Mouse (Mus musculus) brain, embryonic 14.5 days (tissue): ENCODE measurements around the gene Rps17. TPM values are rescaled to one million over a fixed set of nuclear protein-coding genes. Genes with fewer than 3 reads are reported as not detected.
A peak's percentile ranks its signal among the peaks of the same experiment; 100 is the strongest.

Experiments
- DNase-seq: peaks from one replicate; pipeline ENCODE4 v3.0.0-alpha.2; 2011; ENCODE audit warnings: low read depth
- CTCF ChIP-seq: fragments of 200-500 bp; IDR thresholded peaks from 2 replicates; pipeline ENCODE4 v1.5.1; 2012; ENCODE audit warnings: inconsistent platforms, mild to moderate bottlenecking, moderate library complexity, borderline replicate concordance; ENCODE audit not compliant: insufficient read depth, insufficient read length; ENCODE audit errors: extremely low read depth
- POLR2A ChIP-seq: fragments of 200-500 bp; IDR thresholded peaks from 2 replicates; pipeline ENCODE4 v1.6.1; 2012; ENCODE audit warnings: mild to moderate bottlenecking, inconsistent platforms, borderline replicate concordance; ENCODE audit not compliant: poor library complexity, insufficient read depth, insufficient read length, severe bottlenecking; ENCODE audit errors: extremely low read depth
- polyA plus RNA-seq: library from polyadenylated mRNA; depleted of rRNA; stranded (reverse); fragments of >200 nt; gene quantifications from 2 replicates; pipeline ENCODE4 v1.2.3, GENCODE M21; 2012; rRNA removed

The Rps17 gene
- polyA plus RNA-seq = 1,437 and 1,564 TPM in 2 replicates

DNA sequence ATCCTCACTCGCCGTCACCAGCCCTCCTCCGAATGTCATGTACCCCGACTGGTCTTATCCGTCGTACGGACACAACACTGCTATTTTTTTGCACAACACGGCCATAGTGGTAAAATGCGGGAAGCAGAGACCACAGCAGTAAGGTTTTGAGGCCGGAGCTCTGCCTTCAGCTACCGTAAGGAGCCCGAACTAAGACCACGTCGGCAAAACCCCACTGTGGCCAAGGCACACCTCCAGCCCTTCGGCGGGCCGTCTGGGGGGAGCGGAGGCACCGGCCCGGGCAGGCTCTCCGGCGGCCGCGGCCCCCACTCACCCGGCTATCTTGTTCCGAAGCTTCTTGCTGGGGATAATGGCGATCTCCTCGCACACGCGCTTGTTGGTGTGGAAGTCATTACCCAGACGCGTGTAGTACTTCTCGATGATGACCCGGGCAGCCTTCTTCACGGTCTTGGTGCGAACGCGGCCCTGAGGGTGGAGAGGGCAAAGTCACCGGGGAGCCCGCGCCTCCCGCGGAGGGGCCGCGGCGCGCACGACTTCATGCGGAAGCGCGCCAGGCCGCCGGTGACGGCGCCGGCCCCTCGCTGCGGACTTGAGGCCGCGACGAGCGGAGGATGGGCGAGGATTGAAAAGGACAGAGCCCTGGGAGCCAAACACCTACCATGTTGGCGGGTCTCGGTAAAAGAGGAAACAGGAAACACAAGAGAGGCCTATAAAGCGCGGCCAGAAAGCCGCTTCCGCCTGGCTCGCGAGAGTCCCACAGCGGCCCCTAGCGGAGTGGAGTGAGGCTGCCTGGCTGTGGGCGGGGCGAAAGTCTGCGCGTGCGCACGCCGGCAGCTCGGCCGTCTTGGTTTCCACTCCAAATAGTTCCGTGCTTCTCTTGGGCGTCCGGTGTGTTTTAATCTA, at the start of gene Rps17:
Gene Rps17 (minus strand): TSS at position 711 of the 903 bp plus-strand sequence.
- TF ChIP-seq CTCF (peak; percentile 89), POLR2A (peak; percentile 67; the same call in 1 of the 2 replicates)
- peak; percentile 98 for DNase-seq

GRCm38 (mm10) chr7:81379363-81379762, 34.3 kb upstream of the Rps17 start:
- no peak for DNase-seq
- no peak for TF ChIP-seq CTCF

DNA sequence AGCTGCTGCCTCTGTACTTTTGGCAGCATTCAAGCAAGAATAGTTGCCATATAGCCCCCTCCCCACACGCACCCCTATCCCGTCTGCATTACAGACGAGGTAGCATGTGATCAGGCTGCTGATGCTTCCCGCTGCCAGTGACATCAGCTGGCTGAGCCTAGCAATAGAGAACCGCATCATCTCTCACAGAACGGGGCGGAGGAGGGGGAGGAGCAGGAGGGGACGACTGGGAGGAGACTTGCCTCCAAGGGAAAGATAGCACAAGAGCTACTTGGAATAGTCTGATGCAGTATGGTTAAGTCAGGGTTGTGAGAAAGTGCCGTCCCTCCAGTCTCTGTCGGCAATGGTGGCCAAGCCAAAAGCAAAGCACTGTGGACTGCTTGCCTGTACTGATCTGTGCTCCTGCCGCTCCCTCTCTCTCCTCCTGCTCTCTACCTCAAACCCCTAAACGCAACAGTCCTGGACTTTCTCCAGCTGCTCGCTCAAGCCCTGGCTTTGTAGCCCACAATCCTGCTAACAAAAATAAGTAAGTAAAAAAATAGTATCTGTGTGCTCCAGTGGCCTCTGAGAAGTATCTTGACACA, 27.4 kb upstream of the Rps17 start:
- DNase-seq = peak; percentile 92
- TF ChIP-seq POLR2A (no peak), CTCF (no peak)

- TF ChIP-seq CTCF (no peak), POLR2A (no peak)
- DNase-seq = no peak
These were observed 26.8 kb upstream of the Rps17 start for GRCm38 (mm10) chr7:81371811-81372210.

DNA sequence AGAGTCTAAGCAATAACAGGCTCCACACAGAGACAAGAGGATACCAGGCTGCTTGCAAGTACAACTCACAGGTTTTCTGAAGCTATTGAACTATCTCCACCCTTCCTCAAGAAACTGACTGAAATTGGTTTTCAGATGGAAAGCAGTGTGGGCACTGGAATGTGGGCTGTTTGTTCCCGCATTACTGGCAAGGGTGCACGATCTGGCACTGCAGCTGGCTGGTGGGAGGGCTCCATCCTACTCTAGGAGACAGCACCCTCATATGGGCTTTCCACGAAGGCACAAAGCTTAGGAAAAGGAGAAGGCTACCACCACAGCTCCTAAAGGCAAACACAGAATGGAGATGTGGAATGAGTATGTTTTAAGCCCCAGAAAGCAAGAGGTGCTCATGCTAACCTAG, 24.7 kb upstream of the Rps17 start:
- TF ChIP-seq CTCF (no peak), POLR2A (no peak)

DNA sequence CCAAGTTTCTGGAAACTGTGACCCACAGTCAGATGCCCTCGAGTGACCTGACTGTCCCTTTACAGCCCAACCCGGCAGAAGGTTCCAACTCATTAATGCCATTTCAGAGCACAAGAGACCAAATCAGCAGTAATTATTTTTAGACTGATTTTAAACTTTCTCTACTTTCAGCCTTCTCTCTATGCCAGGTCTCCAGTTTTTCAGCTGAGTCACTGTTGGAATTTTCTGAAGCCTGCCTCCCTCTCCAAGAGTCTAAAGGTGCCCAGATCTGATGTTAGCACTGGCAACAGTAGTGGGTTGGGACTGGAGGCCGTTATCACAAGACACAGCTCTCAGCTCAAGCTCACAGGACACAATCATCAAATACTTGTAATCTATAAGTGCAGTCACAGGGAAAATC, 22.9 kb upstream of the Rps17 start:
- TF ChIP-seq CTCF = no peak
- TF ChIP-seq POLR2A = no peak
- DNase-seq = no peak

More for the DNA sequence above, 24.7 kb upstream of the Rps17 start:
- DNase-seq = no peak

- no peak for DNase-seq
- TF ChIP-seq POLR2A (no peak), CTCF (no peak)
These were observed 11.9 kb upstream of the Rps17 start for GRCm38 (mm10) chr7:81356975-81357374.

DNA sequence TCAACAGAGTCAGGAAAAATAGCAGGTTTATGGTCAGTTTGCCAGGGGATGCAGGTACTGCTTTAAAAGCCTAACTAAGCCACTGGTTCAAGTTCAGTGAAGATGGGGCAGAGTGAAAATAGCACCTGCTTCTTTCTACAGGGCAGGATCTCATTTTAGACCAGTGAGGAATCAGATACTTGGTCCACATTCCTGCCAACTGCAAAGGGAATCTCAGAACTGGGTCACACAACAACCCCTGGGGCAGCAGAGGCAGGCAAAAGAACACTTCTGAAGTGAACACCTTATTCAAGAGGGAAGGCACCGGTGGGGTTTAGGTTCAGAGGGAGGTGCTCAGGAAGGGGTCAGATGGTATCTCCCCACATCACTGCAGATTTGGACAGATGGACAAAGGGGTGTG, 11.3 kb upstream of the Rps17 start:
- no peak for DNase-seq
- TF ChIP-seq CTCF (no peak), POLR2A (no peak)

DNA sequence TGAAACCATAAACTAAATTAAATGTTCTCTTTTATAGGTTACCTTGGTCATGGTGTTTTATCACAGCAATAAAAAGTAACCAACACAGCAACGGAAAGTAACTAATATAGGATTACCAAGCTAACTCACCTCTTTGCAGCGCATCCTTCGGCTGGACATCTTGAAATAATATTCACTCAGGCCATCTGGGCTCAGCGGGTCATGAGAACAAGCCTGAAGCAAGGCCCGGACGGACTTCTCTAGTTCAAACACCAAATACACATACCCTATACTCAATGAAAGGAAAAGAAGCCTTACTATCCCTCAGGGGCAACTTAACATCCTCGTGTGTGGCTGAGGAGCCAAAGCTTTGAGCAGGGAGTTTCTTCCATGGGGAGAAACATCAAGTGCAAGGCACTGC, 10.7 kb upstream of the Rps17 start:
- no peak for TF ChIP-seq CTCF
- TF ChIP-seq POLR2A = no peak
- DNase-seq = no peak

DNA sequence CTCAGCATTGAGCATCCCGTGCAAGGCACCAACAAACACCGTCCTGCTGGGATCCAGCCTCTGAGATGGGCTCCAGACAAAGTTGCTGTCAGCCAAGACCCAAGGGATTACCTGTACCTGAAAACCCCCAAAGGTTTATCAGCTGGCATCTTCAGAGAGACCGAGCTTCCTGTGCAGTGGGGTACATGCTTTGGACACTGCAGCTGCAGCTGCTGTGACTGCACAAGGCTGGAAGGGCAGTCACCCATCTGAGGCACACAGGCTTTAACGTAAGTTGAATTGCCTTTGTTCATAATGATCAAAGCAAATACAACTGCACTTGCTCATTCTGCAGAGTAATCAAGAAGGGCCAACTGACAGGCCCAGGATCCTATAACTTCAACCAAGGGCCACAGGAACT, 6.8 kb upstream of the Rps17 start:
- no peak for DNase-seq
- TF ChIP-seq CTCF = no peak
- no peak for TF ChIP-seq POLR2A

GRCm38 (mm10) chr7:81348206-81348605, 3.2 kb upstream of the Rps17 start:
- TF ChIP-seq CTCF (no peak), POLR2A (no peak)
- DNase-seq = no peak
